ENCODE assay signal across 8 mouse cellular contexts in genomic region chr9:22411002-22411857, GRCm38 (mm10). TPM values are rescaled to one million over a fixed set of nuclear protein-coding genes. Genes with fewer than 3 reads are reported as not detected.
DNase-seq lines count a peak whose midpoint lies in the region; ATAC-seq and TF ChIP-seq lines count a peak whose summit lies in the region.

Gene 9530077C05Rik (plus strand): TSS chr9:22411513.

- H3K27ac ChIP-seq in cerebellum, adult 2 months (ENCODE audit: insufficient read depth, low read length) = peak within 1 kb of the TSS; percentile 8; the same call in 1 of the 2 replicates
- H3K27ac ChIP-seq in forebrain, postnatal 0 days (ENCODE audit: low read depth, low read length) = peak within 1 kb of the TSS; percentile 57
- peak within 1 kb of the TSS; percentile 87 for H3K27ac ChIP-seq in layer of hippocampus, adult 2 months
- peak within 1 kb of the TSS; percentile 85 for H3K27ac ChIP-seq in neural tube, embryonic 15.5 days (replicated peaks)

- DNase-seq in MEL-GATA-1-ER (ENCODE audit: extremely low read depth, low read depth) = peak; percentile 96
- DNase-seq in cerebellum, adult 2 months = peak; percentile 99
- DNase-seq in forebrain, postnatal 0 days = peak; percentile 98
- peak; percentile 97 for DNase-seq in heart, postnatal 4 days
- DNase-seq in layer of hippocampus, adult 2 months (ENCODE audit: low spot score in 2 of 2) = peak; percentile 97 to 99
- DNase-seq in lung, adult 2 months = peak; percentile 92
- peak; percentile 97 for DNase-seq in testis, postnatal 10 days (ENCODE audit: low spot score)

- H3K4me1 ChIP-seq in cerebellum, adult 2 months (ENCODE audit: control insufficient read depth, insufficient read depth, low read length) = no peaks in the 10 kb centered on the region
- H3K4me1 ChIP-seq in forebrain, postnatal 0 days (ENCODE audit: insufficient read depth) = no peaks in the 10 kb centered on the region
- no peaks in the 10 kb centered on the region for H3K4me1 ChIP-seq in lung, adult 2 months (ENCODE audit: control insufficient read depth, insufficient read depth, low read length)
- H3K4me1 ChIP-seq in neural tube, embryonic 15.5 days = peaks cover 4% of the 10 kb centered on the region; the same call in 1 of the 2 replicates

- peak within 1 kb of the TSS; percentile 80 for H3K9ac ChIP-seq in forebrain, postnatal 0 days
- peak within 1 kb of the TSS; percentile 68 for H3K9ac ChIP-seq in neural tube, embryonic 15.5 days (replicated peaks)

- peak; percentile 69; the same call in 1 of the 2 replicates for TF ChIP-seq POLR2A in cerebellum, adult 2 months (IDR thresholded peaks at IDR 0.05; ENCODE audit: borderline replicate concordance, insufficient read depth, low read length)
- no peak; the same call in 1 of the 2 replicates for TF ChIP-seq POLR2A in lung, adult 2 months (IDR thresholded peaks at IDR 0.05; ENCODE audit: borderline replicate concordance, extremely low read depth, low read depth, low read length)

- no peaks in the 10 kb centered on the region for H3K27me3 ChIP-seq in cerebellum, adult 2 months (ENCODE audit: control insufficient read depth, insufficient read depth, low read length)
- no peaks in the 10 kb centered on the region for H3K27me3 ChIP-seq in forebrain, postnatal 0 days (ENCODE audit: insufficient read depth, low read length)
- no peaks in the 10 kb centered on the region for H3K27me3 ChIP-seq in neural tube, embryonic 15.5 days (replicated peaks)

- WGBS in cerebellum, adult 2 months = under 1% methylated on average over 43 of the region's 43 CpGs
- under 1% methylated on average over 43 of the region's 43 CpGs for WGBS in forebrain, postnatal 0 days
- 1% methylated on average over 43 of the region's 43 CpGs for WGBS in lung, adult 2 months
- under 1% methylated on average over 43 of the region's 43 CpGs for WGBS in neural tube, embryonic 15.5 days

- TF ChIP-seq CTCF in cerebellum, adult 2 months (IDR thresholded peaks at IDR 0.05; ENCODE audit: borderline replicate concordance, insufficient read depth, low read depth, low read length) = peak; percentile 84
- TF ChIP-seq CTCF in forebrain, postnatal 0 days (IDR thresholded peaks at IDR 0.05; ENCODE audit: low read depth) = peak; percentile 99
- peak; percentile 94 for TF ChIP-seq CTCF in layer of hippocampus, adult 2 months (conservative IDR thresholded peaks at IDR 0.05)
- peak; percentile 85 for TF ChIP-seq CTCF in lung, adult 2 months (IDR thresholded peaks at IDR 0.05; ENCODE audit: insufficient read depth, low read length)

- H3K36me3 ChIP-seq in forebrain, postnatal 0 days (ENCODE audit: insufficient read depth) = no peaks in the 10 kb centered on the region
- H3K36me3 ChIP-seq in neural tube, embryonic 15.5 days = no peaks in the 10 kb centered on the region

- peak within 1 kb of the TSS; percentile 66 for H3K4me2 ChIP-seq in forebrain, postnatal 0 days (ENCODE audit: low read depth)
- H3K4me2 ChIP-seq in neural tube, embryonic 15.5 days = peak within 1 kb of the TSS; percentile 61

- peak; percentile 100 for ATAC-seq in forebrain, postnatal 0 days
- peak; percentile 98 for ATAC-seq in neural tube, embryonic 15.5 days (ENCODE audit: low FRiP score)

- no peaks in the 10 kb centered on the region for H3K9me3 ChIP-seq in forebrain, postnatal 0 days (ENCODE audit: low read length)
- H3K9me3 ChIP-seq in neural tube, embryonic 15.5 days (replicated peaks) = no peaks in the 10 kb centered on the region

- peak within 1 kb of the TSS; percentile 68 for H3K4me3 ChIP-seq in cerebellum, adult 2 months (replicated peaks; ENCODE audit: insufficient read depth, low read depth, low read length)
- peak within 1 kb of the TSS; percentile 56 for H3K4me3 ChIP-seq in forebrain, postnatal 0 days (ENCODE audit: low read depth, low read length)
- H3K4me3 ChIP-seq in layer of hippocampus, adult 2 months = peak within 1 kb of the TSS; percentile 83
- peak within 1 kb of the TSS; percentile 90 for H3K4me3 ChIP-seq in lung, adult 2 months (replicated peaks; ENCODE audit: extremely low read depth, low read depth, low read length)
- H3K4me3 ChIP-seq in neural tube, embryonic 15.5 days (replicated peaks) = peak within 1 kb of the TSS; percentile 71

RNA-seq across cellular contexts. Expression of gene 9530077C05Rik, which starts in this region (rescaled TPM):
- polyA plus RNA-seq in cerebellum, adult 2 months (2012; rRNA removed) = 8.6 and 9.0 TPM in 2 replicates
- total RNA-seq in forebrain, postnatal 0 days (2014; rRNA removed) = 13.7 and 14.1 TPM in 2 replicates
- 16.3 and 17.5 TPM in 2 replicates for polyA plus RNA-seq in forebrain, postnatal 0 days (2015; fragmentation: Nextera tagmentation; extraction: Ambion mirVana)
- total RNA-seq in heart, postnatal 4 days (2021) = under 1 TPM; 0.70 to 0.76 TPM
- 1 to 10 TPM; 7.6 to 9.6 TPM for total RNA-seq in layer of hippocampus, adult 2 months (2021)
- 0.75 and 1.2 TPM in 2 replicates for polyA plus RNA-seq in lung, adult 2 months (2012; rRNA removed)
- 14.8 and 15.0 TPM in 2 replicates for polyA plus RNA-seq in neural tube, embryonic 15.5 days (2015; fragmentation: Nextera tagmentation; extraction: Ambion mirVana)

Comparison
In these comparisons a context has a peak if more than half of its experiments do, and no peak if none do; other contexts are left out.
1. Peak in every context shown above with its lines: DNase-seq, ATAC-seq, H3K4me3 ChIP-seq and H3K27ac ChIP-seq.
2. Peak in DNase-seq in heart, postnatal 4 days; RNA of the gene not detected or under 1 TPM.
3. H3K27ac ChIP-seq: peak in every context shown above with its lines; median percentile 87 in layer of hippocampus, adult 2 months; 85 in neural tube, embryonic 15.5 days; 57 in forebrain, postnatal 0 days; 8 in cerebellum, adult 2 months.